18 mouse cellular contexts compared by ENCODE assay signal in genomic region chr10:58836391-58836790, GRCm38 (mm10). TPM values are rescaled to one million over a fixed set of nuclear protein-coding genes. Genes with fewer than 3 reads are reported as not detected.
DNase-seq lines count a peak whose midpoint lies in the region; ATAC-seq and TF ChIP-seq lines count a peak whose summit lies in the region.
"Had no signal": no experiment of that assay in that cellular context is flagged by ENCODE, and none has a peak within 500 bp of the region (broad histone marks: within the 10 kb centered on the region; RNA-seq: fewer than 3 reads in every experiment).

No protein-coding gene starts in this region.

- 77% methylated on average over 3 of the region's 3 CpGs for WGBS in hindbrain, embryonic 10.5 days

- peak; percentile 69 to 77 for DNase-seq in cerebellum, postnatal 14 days
- peak; percentile 42 for DNase-seq in 3134 (ENCODE audit: extremely low read depth, insufficient read length, low spot score)
- peak; percentile 47 for DNase-seq in lung, postnatal 36 days
- DNase-seq in hindbrain, embryonic 10.5 days (ENCODE audit: low spot score), result no peak
- no peak for DNase-seq in testis, postnatal 10 days (ENCODE audit: low spot score)
- DNase-seq: adrenal gland, postnatal 10 days; cerebellum, adult 18-20 months; cerebellum, postnatal 25 days; gastrocnemius, postnatal 10 days; heart, adult 2 months; heart, postnatal 14 days had no signal

- H3K36me3 ChIP-seq in hindbrain, embryonic 10.5 days, result no peaks in the 10 kb centered on the region
- H3K36me3 ChIP-seq: embryonic facial prominence, embryonic 12.5 days; forebrain, embryonic 12.5 days; heart, embryonic 15.5 days had no signal

- no peak for TF ChIP-seq POLR2A in embryonic fibroblast, embryonic 13.5 days (IDR thresholded peaks at IDR 0.05; ENCODE audit: low read depth, low read length)

- H3K4me1 ChIP-seq in embryonic fibroblast, embryonic 13.5 days (ENCODE audit: control insufficient read depth, insufficient read depth, low read length), result peaks cover 8% of the 10 kb centered on the region
- no peaks in the 10 kb centered on the region for H3K4me1 ChIP-seq in hindbrain, embryonic 10.5 days (replicated peaks)
- H3K4me1 ChIP-seq: embryonic facial prominence, embryonic 12.5 days; forebrain, embryonic 12.5 days; heart, embryonic 15.5 days had no signal

- H3K9me3 ChIP-seq in hindbrain, embryonic 10.5 days, result no peaks in the 10 kb centered on the region
- H3K9me3 ChIP-seq: embryonic facial prominence, embryonic 12.5 days; forebrain, embryonic 12.5 days; heart, embryonic 15.5 days had no signal

- TF ChIP-seq CTCF in embryonic fibroblast, embryonic 13.5 days (IDR thresholded peaks at IDR 0.05; ENCODE audit: borderline replicate concordance, insufficient read depth, low read length), result no peak

- no peak overlapping the region for H3K4me3 ChIP-seq in embryonic fibroblast, embryonic 13.5 days (ENCODE audit: insufficient read depth, low read length)
- no peak overlapping the region for H3K4me3 ChIP-seq in hindbrain, embryonic 10.5 days
- H3K4me3 ChIP-seq: embryonic facial prominence, embryonic 12.5 days; forebrain, embryonic 12.5 days; heart, adult 2 months; heart, embryonic 15.5 days had no signal

- ATAC-seq in cerebellum, adult (ENCODE audit: insufficient number of reproducible peaks, low FRiP score, low TSS enrichment), result no peak
- ATAC-seq: forebrain, embryonic 16.5 days had no signal

- H3K27ac ChIP-seq in embryonic fibroblast, embryonic 13.5 days (ENCODE audit: insufficient read depth, low read length), result peak overlapping the region; percentile 42; the same call in 1 of the 2 replicates
- H3K27ac ChIP-seq in hindbrain, embryonic 10.5 days, result no peak overlapping the region
- H3K27ac ChIP-seq: embryonic facial prominence, embryonic 12.5 days; forebrain, embryonic 12.5 days; heart, adult 2 months; heart, embryonic 15.5 days; hindbrain, embryonic 14.5 days had no signal

- no peaks in the 10 kb centered on the region for H3K27me3 ChIP-seq in hindbrain, embryonic 10.5 days (ENCODE audit: insufficient read depth, poor library complexity, severe bottlenecking)
- H3K27me3 ChIP-seq: embryonic facial prominence, embryonic 12.5 days; forebrain, embryonic 12.5 days; heart, embryonic 15.5 days had no signal

RNA-seq across cellular contexts. Expression of gene Sh3rf3, which starts 23.2 kb away (rescaled TPM):
- polyA plus RNA-seq in embryonic fibroblast, embryonic 13.5 days (2011; ENCODE audit: insufficient read length, low read depth, missing spikeins), result 8.0 and 9.6 TPM in 2 replicates
- 0.75 and 1.1 TPM in 2 replicates for polyA plus RNA-seq in hindbrain, embryonic 10.5 days (2016; fragmentation: Nextera tagmentation; extraction: Ambion mirVana)

Comparison
In these comparisons a context has a peak if more than half of its experiments do, and no peak if none do; other contexts are left out.
1. DNase-seq: peak in cerebellum, postnatal 14 days (2 of 2), 3134 (single experiment) and lung, postnatal 36 days (single experiment); none in hindbrain, embryonic 10.5 days (single experiment) and testis, postnatal 10 days (single experiment).